Mouse (Mus musculus) heart, embryonic 14.5 days (tissue): ENCODE measurements around the gene Tmem108. TPM values are rescaled to one million over a fixed set of nuclear protein-coding genes. Genes with fewer than 3 reads are reported as not detected.
A peak's percentile ranks its signal among the peaks of the same experiment; 100 is the strongest.

ENCODE experiments used
- ATAC-seq: fragments of 200-750 bp; cut with Nextera tagmentation; 2 replicates; pipeline ENCODE4 v1.8.0; 2017; ENCODE audit warnings: low read depth, moderate TSS enrichment; ENCODE audit not compliant: insufficient number of reproducible peaks, insufficient read depth, low FRiP score
- H3K27ac ChIP-seq, 2 experiments: fragments of 200-500 bp in 1 of 2; fragments of 300-500 bp in 1 of 2; sonication (generic) in 1 of 2; replicated peaks in 1 of 2; 2 replicates each; pipeline ENCODE4 v1.5.1; 2012 to 2014; ENCODE audit warnings: low read depth in 2 of 2, low read length in 2 of 2, control low read depth in 1 of 2, mild to moderate bottlenecking in 1 of 2, mixed read lengths in 1 of 2; ENCODE audit not compliant: control insufficient read depth in 1 of 2, insufficient read depth in 1 of 2
- H3K27me3 ChIP-seq: fragments of 300-500 bp; sonication (generic); 2 replicates; pipeline ENCODE4 v1.6.1; 2014; ENCODE audit warnings: mild to moderate bottlenecking, low read length, control low read depth; ENCODE audit not compliant: control insufficient read depth, insufficient read depth
- H3K36me3 ChIP-seq: fragments of 300-500 bp; sonication (generic); 2 replicates; pipeline ENCODE4 v1.6.1; 2014; ENCODE audit warnings: mild to moderate bottlenecking, control low read depth, low read length, mixed read lengths; ENCODE audit not compliant: control insufficient read depth, insufficient read depth
- H3K4me1 ChIP-seq, 2 experiments: fragments of 200-500 bp in 1 of 2; fragments of 300-500 bp in 1 of 2; sonication (generic) in 1 of 2; 2 replicates each; pipeline ENCODE4 v1.6.1; 2012 to 2014; ENCODE audit warnings: low read length in 2 of 2, control low read depth in 1 of 2, mixed read lengths in 1 of 2; ENCODE audit not compliant: control insufficient read depth in 2 of 2, insufficient read depth in 2 of 2
- H3K4me2 ChIP-seq: fragments of 300-500 bp; sonication (generic); 2 replicates; pipeline ENCODE4 v1.6.1; 2014; ENCODE audit warnings: mild to moderate bottlenecking, low read length
- H3K4me3 ChIP-seq, 2 experiments: fragments of 200-500 bp in 1 of 2; fragments of 300-500 bp in 1 of 2; sonication (generic) in 1 of 2; 2 replicates each; pipeline ENCODE4 v1.5.1; 2012 to 2014; ENCODE audit warnings: low read length in 2 of 2, mild to moderate bottlenecking in 2 of 2, control low read depth in 1 of 2, low read depth in 1 of 2, moderate library complexity in 1 of 2; ENCODE audit not compliant: control insufficient read depth in 1 of 2, insufficient read depth in 1 of 2
- H3K9ac ChIP-seq: fragments of 300-500 bp; sonication (generic); 2 replicates; pipeline ENCODE4 v1.6.1; 2014; ENCODE audit warnings: mild to moderate bottlenecking, low read length
- H3K9me3 ChIP-seq: fragments of 300-500 bp; sonication (generic); 2 replicates; pipeline ENCODE4 v1.6.1; 2016; ENCODE audit warnings: low read length, control low read depth; ENCODE audit not compliant: control insufficient read depth
- WGBS: fragments of 180-500 bp; shearing (Covaris S2); extraction: QIAGEN DNeasy Blood & Tissue Kit; methylation state at CpG from one replicate; pipeline ENCODE4 v1.1.7; 2014; 5-methylcytosine and 5-hydroxymethylcytosine counted together
- polyA plus RNA-seq: library from polyadenylated mRNA; unstranded; fragments of >200 nt; fragmentation: Nextera tagmentation; extraction: Ambion mirVana; gene quantifications from 2 replicates; pipeline ENCODE4 v1.2.1, GENCODE M21; 2014

Gene Tmem108
- polyA plus RNA-seq, 1 experiment from 2014 or later = 74.3 TPM

- Histone ChIP-seq H3K9ac (no peak overlapping the region), H3K9me3 (no peaks in the 10 kb centered on the region), H3K27ac (peak overlapping the region in 1 of 2 experiments; percentile 53; a peak in 1 of 4 replicates), H3K4me3 (no peak overlapping the region), H3K4me2 (no peak overlapping the region), H3K4me1 (peaks cover 0 to 14% of the 10 kb centered on the region in 2 experiments; a peak in 2 of 4 replicates), H3K36me3 (peaks cover 21% of the 10 kb centered on the region), H3K27me3 (no peaks in the 10 kb centered on the region)
- 92% methylated on average over 3 of the region's 3 CpGs for WGBS
- no peak for ATAC-seq
Observed at GRCm38 (mm10) chr9:103721486-103721885, 40.2 kb downstream of the Tmem108 start.

GRCm38 (mm10) chr9:103721081-103721480, 40.6 kb downstream of the Tmem108 start:
- peak overlapping the region in 1 of 2 experiments; percentile 53; a peak in 2 of 4 replicates for H3K27ac ChIP-seq
- 52% methylated on average over 8 of the region's 8 CpGs for WGBS

GRCm38 (mm10) chr9:103720021-103720420, 41.6 kb downstream of the Tmem108 start:
- Histone ChIP-seq H3K9me3 (no peaks in the 10 kb centered on the region), H3K9ac (no peak overlapping the region), H3K4me1 (peaks cover 4 to 20% of the 10 kb centered on the region in 2 experiments; a peak in 3 of 4 replicates), H3K27me3 (no peaks in the 10 kb centered on the region), H3K27ac (no peak overlapping the region), H3K4me2 (no peak overlapping the region), H3K36me3 (peaks cover 21% of the 10 kb centered on the region), H3K4me3 (no peak overlapping the region)
- ATAC-seq = no peak
- WGBS = 89% methylated on average over 11 of the region's 11 CpGs

More at GRCm38 (mm10) chr9:103721081-103721480, 40.6 kb downstream of the Tmem108 start:
- Histone ChIP-seq H3K4me1 (peaks cover 0 to 14% of the 10 kb centered on the region in 2 experiments; a peak in 3 of 4 replicates), H3K27me3 (no peaks in the 10 kb centered on the region), H3K4me3 (no peak overlapping the region), H3K9me3 (no peaks in the 10 kb centered on the region), H3K36me3 (peaks cover 21% of the 10 kb centered on the region), H3K4me2 (no peak overlapping the region), H3K9ac (no peak overlapping the region)
- ATAC-seq = no peak

- Histone ChIP-seq H3K4me2 (no peak overlapping the region), H3K9ac (no peak overlapping the region), H3K27me3 (no peaks in the 10 kb centered on the region), H3K27ac (no peak overlapping the region), H3K9me3 (no peaks in the 10 kb centered on the region), H3K4me1 (peaks cover 8 to 25% of the 10 kb centered on the region in 2 experiments; a peak in 3 of 4 replicates), H3K4me3 (no peak overlapping the region), H3K36me3 (no peaks in the 10 kb centered on the region)
- WGBS = 83% methylated on average over 13 of the region's 13 CpGs
- ATAC-seq = no peak
Observed at GRCm38 (mm10) chr9:103716002-103716401, 45.6 kb downstream of the Tmem108 start.

GRCm38 (mm10) chr9:103715352-103715751, 46.3 kb downstream of the Tmem108 start:
- Histone ChIP-seq H3K4me3 (no peak overlapping the region), H3K4me2 (no peak overlapping the region), H3K4me1 (peaks cover 8 to 26% of the 10 kb centered on the region in 2 experiments; a peak in 3 of 4 replicates), H3K9ac (no peak overlapping the region), H3K36me3 (no peaks in the 10 kb centered on the region), H3K9me3 (no peaks in the 10 kb centered on the region), H3K27ac (no peak overlapping the region), H3K27me3 (no peaks in the 10 kb centered on the region)
- ATAC-seq = no peak
- 89% methylated on average over 4 of the region's 4 CpGs for WGBS

DNA sequence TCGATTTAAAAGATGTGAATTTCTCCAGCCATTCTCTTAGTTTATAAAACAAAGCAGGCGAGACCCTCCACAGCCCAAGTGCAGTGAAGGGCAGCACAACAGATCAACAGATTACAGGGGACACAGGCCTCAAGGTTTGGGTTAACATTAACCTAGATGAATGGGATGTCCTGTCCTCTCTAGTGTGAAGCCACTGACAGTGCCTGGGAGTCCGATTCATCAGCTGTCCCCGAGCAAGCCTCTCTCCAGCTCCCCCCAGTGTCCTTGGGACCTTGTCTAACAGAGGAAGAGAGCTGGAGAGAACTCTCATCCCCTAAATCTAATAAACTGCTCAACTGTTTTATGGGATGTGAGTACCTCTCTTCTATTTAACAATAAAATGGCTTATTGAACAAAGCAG, 48.4 kb downstream of the Tmem108 start:
- Histone ChIP-seq H3K4me2 (no peak overlapping the region), H3K9me3 (no peaks in the 10 kb centered on the region), H3K27me3 (no peaks in the 10 kb centered on the region), H3K4me3 (no peak overlapping the region), H3K9ac (no peak overlapping the region), H3K36me3 (no peaks in the 10 kb centered on the region), H3K4me1 (peaks cover 19 to 47% of the 10 kb centered on the region in 2 experiments), H3K27ac (no peak overlapping the region)
- no peak for ATAC-seq
- 71% methylated on average over 4 of the region's 4 CpGs for WGBS

DNA sequence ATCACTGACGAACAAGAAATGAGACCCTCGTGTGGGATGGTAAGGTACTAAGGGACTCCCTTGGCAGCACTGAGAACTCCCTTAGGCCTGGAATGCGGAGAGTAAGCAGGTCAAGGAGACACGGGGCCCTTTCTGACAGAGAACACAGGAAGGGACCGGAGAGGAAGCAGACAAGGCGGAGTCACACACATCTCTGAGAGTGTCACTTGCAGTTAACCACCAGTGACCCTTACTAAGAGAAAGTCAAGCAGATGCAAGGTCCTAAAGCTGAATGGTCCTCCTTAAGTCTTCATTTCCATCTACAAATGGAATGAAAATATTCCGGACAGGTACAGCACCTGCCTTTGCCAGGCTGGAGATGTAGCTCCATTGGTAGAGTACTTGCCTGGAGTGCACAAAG, 48.9 kb downstream of the Tmem108 start:
- WGBS = 48% methylated on average over 7 of the region's 7 CpGs
- Histone ChIP-seq H3K27me3 (no peaks in the 10 kb centered on the region), H3K9ac (no peak overlapping the region), H3K27ac (no peak overlapping the region), H3K4me1 (peaks cover 21 to 52% of the 10 kb centered on the region in 2 experiments), H3K4me3 (no peak overlapping the region), H3K4me2 (no peak overlapping the region), H3K36me3 (no peaks in the 10 kb centered on the region), H3K9me3 (no peaks in the 10 kb centered on the region)
- ATAC-seq = no peak

DNA sequence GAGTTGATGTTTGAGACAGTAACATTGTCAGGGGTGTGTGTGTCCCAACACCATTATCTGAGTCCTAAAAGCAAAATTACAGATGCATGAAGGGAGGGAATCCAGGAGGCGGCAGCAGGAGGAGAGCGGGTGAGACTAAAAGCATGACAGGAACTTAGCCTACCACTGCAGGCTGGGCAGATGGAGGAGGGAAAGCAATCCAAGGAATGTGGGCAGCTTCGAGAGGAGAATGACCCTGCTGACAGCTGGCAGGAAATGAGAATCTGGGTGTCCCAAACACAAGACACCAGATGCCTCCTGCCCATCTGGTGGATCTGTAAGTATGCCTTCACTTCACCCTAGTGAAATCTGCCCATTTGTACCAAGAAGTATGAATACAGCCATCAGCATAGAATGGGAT, 51.9 kb downstream of the Tmem108 start:
- no peaks in the 10 kb centered on the region for H3K27me3 ChIP-seq
- 0 out of 2 replicates have a peak, but pooled peaks cover 6% of the 10 kb centered on the region for H3K36me3 ChIP-seq
- no peak overlapping the region for H3K9ac ChIP-seq
- no peak for ATAC-seq
- H3K4me1 ChIP-seq = peaks cover 21 to 51% of the 10 kb centered on the region in 2 experiments
- no peak overlapping the region for H3K27ac ChIP-seq
- WGBS = 3% methylated on average over 3 of the region's 3 CpGs
- H3K4me3 ChIP-seq = no peak overlapping the region
- no peak overlapping the region for H3K4me2 ChIP-seq
- H3K9me3 ChIP-seq = no peaks in the 10 kb centered on the region
